Mouse (Mus musculus) heart, embryonic 10.5 days (tissue): ENCODE results near the gene Cyp1a2. TPM values are rescaled to one million over a fixed set of nuclear protein-coding genes. Genes with fewer than 3 reads are reported as not detected.

Source experiments
- DNase-seq: peaks from one replicate; pipeline ENCODE4 v3.0.0-alpha.2; 2017; ENCODE audit warnings: low spot score
- H3K27ac ChIP-seq: fragments of 300-500 bp; sonication (generic); 2 replicates; pipeline ENCODE4 v1.5.1; 2016; ENCODE audit warnings: mild to moderate bottlenecking
- H3K27me3 ChIP-seq: fragments of 300-500 bp; sonication (generic); 2 replicates; pipeline ENCODE4 v1.6.1; 2016; ENCODE audit warnings: mild to moderate bottlenecking; ENCODE audit not compliant: poor library complexity, insufficient read depth, severe bottlenecking
- H3K36me3 ChIP-seq: fragments of 300-500 bp; sonication (generic); 2 replicates; pipeline ENCODE4 v1.6.1; 2016; ENCODE audit warnings: mild to moderate bottlenecking, moderate library complexity
- H3K4me1 ChIP-seq: fragments of 300-500 bp; sonication (generic); 2 replicates; pipeline ENCODE4 v1.6.1; 2016; ENCODE audit warnings: mild to moderate bottlenecking
- H3K4me3 ChIP-seq: fragments of 300-500 bp; sonication (generic); 2 replicates; pipeline ENCODE4 v1.5.1; 2016; ENCODE audit warnings: mild to moderate bottlenecking, moderate library complexity
- H3K9me3 ChIP-seq: fragments of 300-500 bp; sonication (generic); 2 replicates; pipeline ENCODE4 v1.6.1; 2016; ENCODE audit warnings: mild to moderate bottlenecking, moderate library complexity
- WGBS: fragments of 180-500 bp; shearing (Covaris S2); methylation state at CpG from one replicate; pipeline ENCODE4 v1.1.7; 2016; 5-methylcytosine and 5-hydroxymethylcytosine counted together
- polyA plus RNA-seq: library from polyadenylated mRNA; unstranded; fragments of >200 nt; fragmentation: Nextera tagmentation; extraction: Ambion mirVana; gene quantifications from 2 replicates; pipeline ENCODE4 v1.2.1, GENCODE M21; 2016

Gene Cyp1a2
- polyA plus RNA-seq, 1 experiment from 2014 or later: not detected

GRCm38 (mm10) chr9:57641022-57641421 is 42.5 kb downstream of the Cyp1a2 start:
- whole genome bisulfite sequencing: 71% methylated on average over 1 of the region's 1 CpGs
- Histone ChIP-seq H3K27ac (peak overlapping the region; percentile 75; the same call in 1 of the 2 replicates), H3K4me3 (peak overlapping the region; percentile 38; the same call in 1 of the 2 replicates)

GRCm38 (mm10) chr9:57640384-57640783 is 43.1 kb downstream of the Cyp1a2 start:
- no peaks in the 10 kb centered on the region for H3K27me3 ChIP-seq
- no peaks in the 10 kb centered on the region for H3K9me3 ChIP-seq
- peaks cover 10% of the 10 kb centered on the region; the same call in 1 of the 2 replicates for H3K36me3 ChIP-seq
- peak overlapping the region; percentile 38 for H3K4me3 ChIP-seq
- H3K27ac ChIP-seq: peak overlapping the region; percentile 75; the same call in 1 of the 2 replicates
- WGBS: 16% methylated on average over 15 of the region's 15 CpGs
- H3K4me1 ChIP-seq: peaks cover 85% of the 10 kb centered on the region
- no peak for DNase-seq

More at GRCm38 (mm10) chr9:57641022-57641421, 42.5 kb downstream of the Cyp1a2 start:
- Histone ChIP-seq H3K9me3 (no peaks in the 10 kb centered on the region), H3K36me3 (peaks cover 10% of the 10 kb centered on the region; the same call in 1 of the 2 replicates), H3K27me3 (no peaks in the 10 kb centered on the region), H3K4me1 (peaks cover 91% of the 10 kb centered on the region)
- no peak for DNase-seq

GRCm38 (mm10) chr9:57639661-57640328 is 43.7 kb downstream of the Cyp1a2 start:
- 74% methylated on average over 5 of the region's 5 CpGs for WGBS

GRCm38 (mm10) chr9:57638651-57639459 is 44.6 kb downstream of the Cyp1a2 start:
- Histone ChIP-seq H3K27me3 (no peaks in the 10 kb centered on the region), H3K4me1 (peaks cover 80% of the 10 kb centered on the region), H3K27ac (peak overlapping the region; percentile 76), H3K36me3 (peaks cover 10% of the 10 kb centered on the region; the same call in 1 of the 2 replicates), H3K4me3 (peak overlapping the region; percentile 32; the same call in 1 of the 2 replicates), H3K9me3 (no peaks in the 10 kb centered on the region)
- no peak for DNase-seq
- WGBS: 41% methylated on average over 8 of the region's 8 CpGs

More at GRCm38 (mm10) chr9:57639661-57640328, 43.7 kb downstream of the Cyp1a2 start:
- no peaks in the 10 kb centered on the region for H3K27me3 ChIP-seq
- no peaks in the 10 kb centered on the region for H3K9me3 ChIP-seq
- H3K36me3 ChIP-seq: peaks cover 10% of the 10 kb centered on the region; the same call in 1 of the 2 replicates
- no peak for DNase-seq
- peaks cover 81% of the 10 kb centered on the region for H3K4me1 ChIP-seq
- peak overlapping the region; percentile 38 for H3K4me3 ChIP-seq
- H3K27ac ChIP-seq: peak overlapping the region; percentile 75; the same call in 1 of the 2 replicates

GRCm38 (mm10) chr9:57637741-57638322 is 45.7 kb downstream of the Cyp1a2 start:
- 30% methylated on average over 6 of the region's 6 CpGs for WGBS
- no peaks in the 10 kb centered on the region for H3K27me3 ChIP-seq
- peak overlapping the region; percentile 76 for H3K27ac ChIP-seq
- no peak for DNase-seq
- H3K4me3 ChIP-seq: peak overlapping the region; percentile 32; the same call in 1 of the 2 replicates
- H3K4me1 ChIP-seq: peaks cover 78% of the 10 kb centered on the region
- H3K36me3 ChIP-seq: peaks cover 16% of the 10 kb centered on the region; the same call in 1 of the 2 replicates
- no peaks in the 10 kb centered on the region for H3K9me3 ChIP-seq

GRCm38 (mm10) chr9:57637272-57637671 is 46.2 kb downstream of the Cyp1a2 start:
- peaks cover 14% of the 10 kb centered on the region; the same call in 1 of the 2 replicates for H3K36me3 ChIP-seq
- no peaks in the 10 kb centered on the region for H3K9me3 ChIP-seq
- WGBS: 43% methylated on average over 3 of the region's 3 CpGs
- H3K27ac ChIP-seq: peak overlapping the region; percentile 76
- 0 out of 2 replicates have a peak overlapping the region, but pooled peaks have one; percentile 32 for H3K4me3 ChIP-seq
- H3K27me3 ChIP-seq: no peaks in the 10 kb centered on the region
- no peak for DNase-seq
- H3K4me1 ChIP-seq: peaks cover 75% of the 10 kb centered on the region

- Histone ChIP-seq H3K4me3 (no peak overlapping the region), H3K36me3 (peaks cover 38% of the 10 kb centered on the region), H3K27me3 (no peaks in the 10 kb centered on the region), H3K4me1 (peaks cover 42% of the 10 kb centered on the region), H3K27ac (no peak overlapping the region), H3K9me3 (no peaks in the 10 kb centered on the region)
- no peak for DNase-seq
- WGBS: 37% methylated on average over 4 of the region's 4 CpGs
These were observed 50.0 kb downstream of the Cyp1a2 start for GRCm38 (mm10) chr9:57633481-57634024.

GRCm38 (mm10) chr9:57629118-57629874 is 54.2 kb downstream of the Cyp1a2 start:
- WGBS: 67% methylated on average over 14 of the region's 14 CpGs
- Histone ChIP-seq H3K27me3 (no peaks in the 10 kb centered on the region), H3K27ac (no peak overlapping the region), H3K9me3 (no peaks in the 10 kb centered on the region), H3K4me1 (peaks cover 16% of the 10 kb centered on the region), H3K36me3 (peaks cover 81% of the 10 kb centered on the region), H3K4me3 (no peak overlapping the region)
- DNase-seq: peak; percentile 87

- Histone ChIP-seq H3K27ac (no peak overlapping the region), H3K9me3 (no peaks in the 10 kb centered on the region), H3K4me3 (no peak overlapping the region), H3K36me3 (peaks cover 83% of the 10 kb centered on the region), H3K27me3 (no peaks in the 10 kb centered on the region), H3K4me1 (peaks cover 11% of the 10 kb centered on the region)
- DNase-seq: no peak
- WGBS: 90% methylated on average over 12 of the region's 12 CpGs
These were observed 54.8 kb downstream of the Cyp1a2 start for GRCm38 (mm10) chr9:57628717-57629116.

GRCm38 (mm10) chr9:57627892-57628291 is 55.6 kb downstream of the Cyp1a2 start:
- no peak for DNase-seq
- Histone ChIP-seq H3K36me3 (peaks cover 77% of the 10 kb centered on the region), H3K9me3 (no peaks in the 10 kb centered on the region), H3K4me3 (no peak overlapping the region), H3K27me3 (no peaks in the 10 kb centered on the region), H3K27ac (no peak overlapping the region), H3K4me1 (0 out of 2 replicates have a peak, but pooled peaks cover 4% of the 10 kb centered on the region)
- 92% methylated on average over 11 of the region's 11 CpGs for whole genome bisulfite sequencing

- Histone ChIP-seq H3K4me1 (0 out of 2 replicates have a peak, but pooled peaks cover 3% of the 10 kb centered on the region), H3K9me3 (no peaks in the 10 kb centered on the region), H3K27me3 (no peaks in the 10 kb centered on the region), H3K36me3 (peaks cover 77% of the 10 kb centered on the region), H3K27ac (no peak overlapping the region), H3K4me3 (no peak overlapping the region)
- WGBS: 91% methylated on average over 17 of the region's 17 CpGs
- no peak for DNase-seq
These were observed 56.3 kb downstream of the Cyp1a2 start for GRCm38 (mm10) chr9:57627191-57627590.
